9 mouse cellular contexts compared by ENCODE assay signal in genomic region chr1:135312201-135312600, GRCm38 (mm10). TPM values are rescaled to one million over a fixed set of nuclear protein-coding genes. Genes with fewer than 3 reads are reported as not detected.
DNase-seq lines count a peak whose midpoint lies in the region; ATAC-seq and TF ChIP-seq lines count a peak whose summit lies in the region.
"Had no signal": no experiment of that assay in that cellular context is flagged by ENCODE, and none has a peak within 500 bp of the region (broad histone marks: within the 10 kb centered on the region; RNA-seq: fewer than 3 reads in every experiment).

No protein-coding gene starts in this region.

- H3K27ac ChIP-seq in lung, embryonic 14.5 days (ENCODE audit: low read depth): no peak overlapping the region
- no peak overlapping the region for H3K27ac ChIP-seq in forebrain, embryonic 10.5 days
- H3K27ac ChIP-seq in limb, embryonic 11.5 days (replicated peaks; ENCODE audit: low read depth, low read length): no peak overlapping the region
- no peak overlapping the region for H3K27ac ChIP-seq in neural tube, embryonic 15.5 days (replicated peaks)

- DNase-seq in lung, embryonic 14.5 days: no peak
- no peak for DNase-seq in lung, postnatal 14 days
- DNase-seq in forebrain, embryonic 10.5 days (ENCODE audit: extremely low spot score, low spot score): no peak
- no peak for DNase-seq in limb, embryonic 11.5 days (ENCODE audit: low spot score)
- no peak for DNase-seq in gastrocnemius, postnatal 36 days
- no peak for DNase-seq in spleen, adult 18-20 months
- no peak for DNase-seq in urinary bladder, postnatal 4 days (ENCODE audit: low spot score in 2 of 2)
- DNase-seq: right cerebral cortex, postnatal 25 days had no signal

- peaks cover 9% of the 10 kb centered on the region; the same call in 1 of the 2 replicates for H3K4me1 ChIP-seq in lung, embryonic 14.5 days (ENCODE audit: insufficient read depth)
- H3K4me1 ChIP-seq in forebrain, embryonic 10.5 days: peaks cover 24% of the 10 kb centered on the region
- H3K4me1 ChIP-seq in limb, embryonic 11.5 days (ENCODE audit: control insufficient read depth, insufficient read depth, low read length): peaks cover 7% of the 10 kb centered on the region
- peaks cover 25% of the 10 kb centered on the region for H3K4me1 ChIP-seq in neural tube, embryonic 15.5 days

- peaks cover 29% of the 10 kb centered on the region for H3K36me3 ChIP-seq in lung, embryonic 14.5 days (ENCODE audit: insufficient read depth)
- H3K36me3 ChIP-seq in forebrain, embryonic 10.5 days (replicated peaks): peaks cover 38% of the 10 kb centered on the region
- H3K36me3 ChIP-seq in limb, embryonic 11.5 days (ENCODE audit: control insufficient read depth, insufficient read depth, low read length): peaks cover 13% of the 10 kb centered on the region; the same call in 1 of the 2 replicates
- H3K36me3 ChIP-seq in neural tube, embryonic 15.5 days: peaks cover 21% of the 10 kb centered on the region

- intact Hi-C loops in gastrocnemius, postnatal 36 days (cut with DNase I): no loop called here

- H3K9ac ChIP-seq in lung, embryonic 14.5 days: peak overlapping the region; percentile 98
- no peak overlapping the region for H3K9ac ChIP-seq in limb, embryonic 11.5 days (ENCODE audit: low read length)
- peak overlapping the region; percentile 96 for H3K9ac ChIP-seq in neural tube, embryonic 15.5 days (replicated peaks)

- H3K9me3 ChIP-seq in lung, embryonic 14.5 days (ENCODE audit: low read depth, low read length): no peaks in the 10 kb centered on the region
- H3K9me3 ChIP-seq in forebrain, embryonic 10.5 days: no peaks in the 10 kb centered on the region
- no peaks in the 10 kb centered on the region for H3K9me3 ChIP-seq in limb, embryonic 11.5 days (ENCODE audit: control insufficient read depth, low read length)
- H3K9me3 ChIP-seq in neural tube, embryonic 15.5 days (replicated peaks): no peaks in the 10 kb centered on the region

- peak overlapping the region; percentile 89 for H3K4me2 ChIP-seq in lung, embryonic 14.5 days
- H3K4me2 ChIP-seq in limb, embryonic 11.5 days (ENCODE audit: low read depth, severe bottlenecking): peak overlapping the region; percentile 74
- H3K4me2 ChIP-seq in neural tube, embryonic 15.5 days: peak overlapping the region; percentile 79

- WGBS in lung, embryonic 14.5 days: 83% methylated on average over 4 of the region's 4 CpGs
- WGBS in forebrain, embryonic 10.5 days: 94% methylated on average over 4 of the region's 4 CpGs
- WGBS in limb, embryonic 11.5 days: 91% methylated on average over 4 of the region's 4 CpGs
- 94% methylated on average over 4 of the region's 4 CpGs for WGBS in neural tube, embryonic 15.5 days

- H3K4me3 ChIP-seq in lung, embryonic 14.5 days (ENCODE audit: low read depth, low read length): peak overlapping the region; percentile 97
- peak overlapping the region; percentile 94 for H3K4me3 ChIP-seq in forebrain, embryonic 10.5 days
- H3K4me3 ChIP-seq in limb, embryonic 11.5 days (ENCODE audit: low read depth, low read length): peak overlapping the region; percentile 96
- H3K4me3 ChIP-seq in neural tube, embryonic 15.5 days (replicated peaks): peak overlapping the region; percentile 89

- no peak for ATAC-seq in lung, embryonic 14.5 days (ENCODE audit: insufficient read depth)
- ATAC-seq in limb, embryonic 11.5 days (ENCODE audit: insufficient number of reproducible peaks, low FRiP score, low TSS enrichment, low read depth): no peak
- no peak for ATAC-seq in neural tube, embryonic 15.5 days (ENCODE audit: low FRiP score)

- no peak for TF ChIP-seq CTCF in lung, embryonic 14.5 days (IDR thresholded peaks at IDR 0.05; ENCODE audit: low read depth)

- H3K27me3 ChIP-seq in lung, embryonic 14.5 days (ENCODE audit: insufficient read depth, low read length): no peaks in the 10 kb centered on the region
- no peaks in the 10 kb centered on the region for H3K27me3 ChIP-seq in forebrain, embryonic 10.5 days (ENCODE audit: poor library complexity, severe bottlenecking)
- no peaks in the 10 kb centered on the region for H3K27me3 ChIP-seq in limb, embryonic 11.5 days (ENCODE audit: control insufficient read depth, insufficient read depth, low read length)
- H3K27me3 ChIP-seq in neural tube, embryonic 15.5 days (replicated peaks): no peaks in the 10 kb centered on the region

RNA-seq across cellular contexts. Expression of gene Timm17a, which starts 1.4 kb away (rescaled TPM):
- 177 and 189 TPM in 2 replicates for polyA plus RNA-seq in lung, embryonic 14.5 days (2014; fragmentation: Nextera tagmentation; extraction: Ambion mirVana)
- polyA plus RNA-seq in forebrain, embryonic 10.5 days (2016; fragmentation: Nextera tagmentation; extraction: Ambion mirVana): 197 TPM in 2 replicates
- 188 and 189 TPM in 2 replicates for polyA plus RNA-seq in limb, embryonic 11.5 days (2014; fragmentation: Nextera tagmentation; extraction: Ambion mirVana)
- 181 and 191 TPM in 2 replicates for polyA plus RNA-seq in neural tube, embryonic 15.5 days (2015; fragmentation: Nextera tagmentation; extraction: Ambion mirVana)
- 100 to 1,000 TPM; 270 to 308 TPM for total RNA-seq in gastrocnemius, postnatal 36 days (2021)

RNA-seq across cellular contexts. Expression of gene Lmod1, which starts 12.4 kb away (rescaled TPM):
- polyA plus RNA-seq in lung, embryonic 14.5 days (2014; fragmentation: Nextera tagmentation; extraction: Ambion mirVana): 3.1 and 3.8 TPM in 2 replicates
- 0.36 and 0.41 TPM in 2 replicates for polyA plus RNA-seq in forebrain, embryonic 10.5 days (2016; fragmentation: Nextera tagmentation; extraction: Ambion mirVana)
- polyA plus RNA-seq in limb, embryonic 11.5 days (2014; fragmentation: Nextera tagmentation; extraction: Ambion mirVana): 0.27 and 0.39 TPM in 2 replicates
- polyA plus RNA-seq in neural tube, embryonic 15.5 days (2015; fragmentation: Nextera tagmentation; extraction: Ambion mirVana): 0.15 and 1.4 TPM in 2 replicates
- total RNA-seq in gastrocnemius, postnatal 36 days (2021): 1 to 10 TPM; 2.4 to 4.6 TPM

RNA-seq across cellular contexts. Expression of gene Rnpep, which starts 28.3 kb away (rescaled TPM):
- 96.6 and 99.2 TPM in 2 replicates for polyA plus RNA-seq in lung, embryonic 14.5 days (2014; fragmentation: Nextera tagmentation; extraction: Ambion mirVana)
- polyA plus RNA-seq in forebrain, embryonic 10.5 days (2016; fragmentation: Nextera tagmentation; extraction: Ambion mirVana): 92.3 and 94.5 TPM in 2 replicates
- polyA plus RNA-seq in limb, embryonic 11.5 days (2014; fragmentation: Nextera tagmentation; extraction: Ambion mirVana): 108 and 112 TPM in 2 replicates
- polyA plus RNA-seq in neural tube, embryonic 15.5 days (2015; fragmentation: Nextera tagmentation; extraction: Ambion mirVana): 99.5 and 107 TPM in 2 replicates
- total RNA-seq in gastrocnemius, postnatal 36 days (2021): 10 to 100 TPM; 11.1 to 11.3 TPM

RNA-seq across cellular contexts. Expression of gene Elf3, which starts 53.8 kb away (rescaled TPM):
- 12.3 and 13.5 TPM in 2 replicates for polyA plus RNA-seq in lung, embryonic 14.5 days (2014; fragmentation: Nextera tagmentation; extraction: Ambion mirVana)
- 3.3 and 4.0 TPM in 2 replicates for polyA plus RNA-seq in forebrain, embryonic 10.5 days (2016; fragmentation: Nextera tagmentation; extraction: Ambion mirVana)
- polyA plus RNA-seq in limb, embryonic 11.5 days (2014; fragmentation: Nextera tagmentation; extraction: Ambion mirVana): 7.4 and 7.9 TPM in 2 replicates
- 0.35 and 13.0 TPM in 2 replicates for polyA plus RNA-seq in neural tube, embryonic 15.5 days (2015; fragmentation: Nextera tagmentation; extraction: Ambion mirVana)
- total RNA-seq in gastrocnemius, postnatal 36 days (2021): not detected
